Mouse (Mus musculus) cerebellum, adult 9-10 months (tissue): ENCODE measurements around the gene Pigf.
A peak's percentile ranks its signal among the peaks of the same experiment; 100 is the strongest.

ENCODE experiments used
- DNase-seq: peaks from one replicate; pipeline ENCODE4 v3.0.0; 2022

Pigf gene

DNA sequence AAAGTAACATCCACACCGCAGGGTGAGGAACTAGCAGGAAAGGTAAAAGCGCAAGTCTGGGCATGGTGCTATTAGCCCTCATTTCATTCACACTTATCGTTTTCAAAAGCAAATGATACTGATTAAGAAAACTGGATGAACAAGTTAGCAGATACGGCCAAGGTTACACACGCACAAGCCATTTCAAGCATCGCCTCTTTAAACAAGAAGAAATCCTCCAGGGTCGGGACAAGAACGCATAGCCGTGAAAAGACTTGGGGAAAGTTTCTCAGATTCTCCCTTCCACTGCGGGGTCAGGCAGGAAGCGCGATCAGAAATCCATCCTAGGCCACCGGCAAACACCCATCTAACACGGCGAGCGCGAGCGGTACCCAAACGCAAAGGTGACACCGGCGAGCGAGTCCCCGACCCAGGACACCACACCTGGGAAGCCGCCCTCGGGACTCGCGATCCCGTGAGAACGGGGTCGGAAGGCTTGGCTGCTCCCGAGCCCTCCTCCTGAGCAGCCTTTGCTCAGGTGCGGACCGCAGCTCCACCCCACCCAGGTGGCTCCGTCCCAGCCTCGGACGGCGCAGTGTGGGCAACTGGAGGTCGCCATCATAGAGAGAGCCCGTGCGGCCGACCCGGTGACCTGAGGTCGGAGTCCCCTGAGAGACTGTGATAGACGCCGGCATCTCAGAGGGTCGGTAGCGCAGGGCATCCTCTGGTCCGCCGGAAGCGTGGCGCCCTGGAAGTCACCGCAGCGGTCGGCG, 539 bp downstream of the Pigf start:
- no peak for DNase-seq

DNA sequence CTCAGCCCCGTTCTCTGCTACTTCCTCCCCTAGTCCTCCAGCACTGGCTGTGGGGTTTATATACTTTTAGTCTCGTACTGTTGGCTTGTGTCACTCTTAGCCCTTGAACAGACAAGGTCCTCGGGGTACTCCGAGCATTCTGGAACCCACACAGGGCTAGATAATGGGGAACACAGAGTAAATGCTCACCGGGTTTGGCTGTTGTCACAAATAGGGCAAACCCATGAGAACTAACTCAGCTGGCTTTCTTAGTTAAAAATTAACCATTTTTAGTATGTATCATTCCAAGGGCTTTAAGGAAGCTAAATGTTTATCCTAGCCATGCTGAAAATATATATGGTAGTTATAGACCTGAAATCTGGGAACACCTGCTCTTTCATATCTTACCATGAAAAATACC, 5.5 kb downstream of the Pigf start:
- DNase-seq: no peak

DNA sequence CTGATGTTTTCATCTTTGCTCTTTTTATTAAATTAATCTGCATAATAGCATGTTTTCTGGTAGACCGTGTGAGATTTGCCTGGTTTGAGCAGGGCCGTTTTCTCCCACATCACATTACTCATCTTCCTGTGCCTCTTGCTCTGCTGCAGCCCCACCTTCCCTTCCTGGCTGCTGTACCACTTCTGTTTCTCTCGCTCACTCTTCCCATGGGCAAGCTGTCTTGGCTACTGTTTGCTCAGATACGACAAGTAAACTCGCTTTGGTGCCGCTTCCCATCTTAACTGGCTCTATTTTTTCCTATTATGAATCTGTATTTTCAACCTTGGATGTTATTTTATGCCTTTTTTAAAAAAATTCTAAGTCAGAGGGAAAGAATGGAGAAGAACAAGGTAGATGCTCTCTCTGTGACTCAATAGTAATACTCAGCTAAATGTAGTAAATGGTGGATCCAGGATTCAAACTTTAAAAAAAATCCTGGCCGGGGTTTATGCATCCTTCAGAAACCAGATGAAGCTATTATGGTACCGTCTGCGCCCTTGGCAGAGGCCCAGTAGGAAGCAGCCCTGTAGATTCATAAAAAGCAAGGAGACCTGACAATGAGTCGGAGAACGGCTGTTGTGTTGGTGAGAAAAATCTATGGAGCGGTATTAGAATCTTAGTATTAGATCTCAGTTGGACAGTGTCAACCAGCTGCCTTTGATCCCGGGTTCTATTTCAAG, 13.7 kb downstream of the Pigf start:
- DNase-seq: peak; percentile 90

DNA sequence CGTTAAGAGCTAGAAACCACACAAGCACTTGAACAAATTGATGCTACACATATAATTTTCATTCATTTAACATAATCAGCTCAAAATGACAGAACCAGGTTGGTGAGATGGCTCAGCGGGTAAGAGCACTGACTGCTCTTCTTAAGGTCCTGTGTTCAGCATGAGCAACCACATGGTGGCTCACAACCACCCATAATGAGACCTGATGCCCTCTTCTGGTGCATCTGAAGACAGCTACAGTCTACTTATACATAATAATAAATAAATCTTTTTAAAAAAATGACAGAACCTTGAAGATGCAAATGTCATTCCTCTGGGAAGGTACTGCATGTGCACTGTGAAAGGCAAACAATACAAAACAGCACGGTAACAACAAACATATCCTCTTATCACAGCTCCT, 16.3 kb downstream of the Pigf start:
- DNase-seq: no peak

DNA sequence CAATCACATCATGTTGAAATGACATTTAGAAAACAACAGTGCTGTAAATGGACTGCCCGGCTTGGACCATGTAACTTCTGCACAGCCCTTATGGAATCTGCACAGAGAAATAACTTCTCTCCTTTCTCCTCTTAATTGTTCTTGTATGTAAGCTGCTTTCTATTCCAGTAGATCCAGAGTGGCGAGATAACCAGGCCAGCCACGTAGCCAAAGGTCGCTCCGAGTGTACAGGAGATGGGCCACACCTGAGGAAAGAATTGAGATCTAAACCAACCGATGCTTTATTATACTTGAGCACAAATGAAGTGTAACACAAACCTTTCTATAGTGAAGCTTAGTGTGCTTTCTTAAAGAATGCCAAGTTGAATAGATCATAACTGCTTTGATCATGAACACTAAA, 27.9 kb downstream of the Pigf start:
- DNase-seq: no peak

DNA sequence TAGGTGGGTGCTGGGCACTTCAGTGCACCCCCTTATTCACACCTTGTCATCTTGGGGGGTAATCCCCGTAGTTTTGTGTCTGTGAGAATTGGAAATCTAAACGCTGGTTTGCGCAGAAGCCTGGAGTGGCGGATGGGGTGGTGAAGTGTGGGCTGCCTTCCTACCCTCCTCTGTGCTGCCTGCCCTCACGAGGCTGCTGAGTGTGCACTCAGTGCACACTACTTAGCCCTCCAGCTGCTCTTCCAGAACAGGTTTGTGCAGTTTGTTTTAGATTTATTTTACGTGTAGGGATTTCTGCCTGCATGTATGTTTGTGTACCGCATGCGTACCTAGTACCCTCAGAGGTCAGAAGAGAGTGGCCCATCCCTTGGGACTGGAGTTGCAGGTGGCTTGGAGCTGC, 33.9 kb downstream of the Pigf start:
- no peak for DNase-seq

DNA sequence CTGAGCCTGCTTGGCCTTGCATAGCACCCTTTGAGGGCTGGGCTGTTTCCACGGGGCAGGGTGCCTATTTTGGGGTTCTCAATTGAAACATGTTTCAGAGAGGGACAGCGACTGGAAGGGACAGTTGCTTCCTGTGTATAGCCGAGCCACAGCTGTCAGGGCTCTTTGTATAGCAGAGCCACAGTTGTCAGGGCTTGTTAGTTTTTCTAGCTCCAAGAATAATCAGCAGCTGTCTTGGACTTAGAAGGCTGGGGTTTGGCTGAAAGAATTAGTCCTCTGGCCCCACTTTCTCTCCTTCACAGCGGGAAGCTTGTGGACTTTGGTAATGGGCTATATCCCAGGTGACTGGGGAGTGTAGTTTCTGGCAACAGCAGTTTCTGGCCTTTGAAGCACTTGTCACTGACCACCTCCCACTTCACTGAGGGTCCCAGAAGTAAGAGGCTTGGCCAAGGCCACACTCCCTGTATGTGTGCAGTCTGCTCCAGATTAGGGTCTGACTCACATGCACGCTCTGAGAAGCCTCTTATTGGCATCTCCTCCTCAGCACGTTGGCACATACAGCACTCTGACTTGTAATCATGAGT, 36.5 kb downstream of the Pigf start:
- no peak for DNase-seq

DNA sequence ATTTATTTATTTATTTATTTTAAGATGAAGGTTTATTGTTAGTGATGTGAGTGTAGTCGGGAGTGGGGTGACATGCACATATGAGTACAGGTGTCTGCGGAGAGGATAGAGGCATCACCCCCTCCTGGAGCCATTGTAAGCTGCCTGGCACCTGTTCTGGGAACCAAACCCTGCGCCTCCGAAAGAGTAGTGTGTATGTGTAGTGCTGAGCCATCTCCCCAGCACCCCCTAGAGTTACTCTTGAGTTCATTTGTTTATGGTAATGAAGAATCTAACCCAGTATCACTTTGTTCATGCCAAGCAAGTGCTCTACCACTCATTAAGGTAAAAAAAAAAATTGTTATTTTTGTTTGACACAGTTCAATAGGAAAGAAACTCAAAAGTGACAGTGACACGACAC, 37.0 kb downstream of the Pigf start:
- DNase-seq: no peak

DNA sequence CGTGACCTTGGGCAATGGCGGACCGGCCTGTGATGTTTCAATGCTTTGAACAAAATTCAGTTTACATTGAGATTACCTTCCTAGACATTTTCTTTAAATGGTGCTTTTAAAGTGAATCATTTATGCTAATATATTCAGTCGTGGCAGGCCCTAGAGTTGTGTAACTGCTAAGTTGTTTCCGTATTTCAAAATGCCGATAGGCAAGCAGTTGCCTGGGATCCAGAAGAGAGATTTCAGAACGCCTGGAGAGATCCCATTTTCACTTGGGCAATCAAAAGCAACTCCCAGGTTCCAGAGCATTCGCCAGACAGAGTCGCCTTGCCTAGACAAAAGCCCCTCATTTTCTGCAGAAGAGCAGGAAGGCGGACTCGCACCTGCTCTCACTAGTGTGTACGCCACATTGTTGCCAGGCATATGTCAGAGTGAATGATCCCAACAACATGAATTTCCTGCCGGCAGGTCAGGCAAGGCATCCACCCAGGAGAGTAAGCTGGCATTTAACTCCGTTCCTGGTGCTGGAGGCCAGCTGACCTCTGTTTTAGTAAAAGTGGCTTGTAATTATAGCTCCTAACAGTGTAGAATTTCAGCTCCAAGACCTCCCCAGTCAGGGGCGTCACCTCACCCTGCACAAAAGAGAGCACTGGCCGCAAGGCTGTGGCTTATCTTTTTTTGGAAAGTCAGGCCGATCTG, 38.6 kb downstream of the Pigf start:
- DNase-seq: no peak

DNA sequence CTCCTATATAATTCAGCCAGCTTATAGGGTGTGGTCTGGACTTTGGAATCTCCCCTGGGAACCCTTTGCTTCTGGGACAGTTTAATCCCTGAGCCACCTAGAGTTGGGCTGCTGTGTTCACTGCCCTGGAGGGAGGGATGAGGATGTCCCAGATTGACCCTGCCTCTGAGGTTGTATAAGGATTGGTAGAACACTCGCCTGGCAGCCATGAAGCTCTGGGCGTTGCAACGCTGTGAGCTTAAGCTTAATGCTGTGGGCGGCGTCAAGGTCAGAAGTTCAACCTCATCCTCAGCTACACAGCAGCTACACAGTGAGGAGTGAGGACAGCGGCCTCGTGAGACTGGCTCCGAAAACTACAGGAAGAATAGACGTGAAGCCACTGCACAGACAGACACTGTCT, 42.7 kb downstream of the Pigf start:
- DNase-seq: no peak

DNA sequence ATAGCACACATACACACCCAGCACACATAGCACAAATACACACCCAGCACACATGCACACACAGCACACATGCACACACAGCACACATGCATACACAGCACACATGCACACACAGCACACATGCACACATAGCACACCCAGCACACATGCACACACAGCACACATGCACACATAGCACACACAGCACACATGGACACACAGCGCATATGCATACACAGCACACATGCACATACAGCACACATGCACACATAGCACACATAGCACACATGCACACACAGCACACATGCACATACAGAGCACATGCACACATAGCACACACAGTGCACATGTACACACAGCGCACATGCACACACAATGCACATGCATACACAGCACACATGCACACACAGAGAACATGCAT, 43.5 kb downstream of the Pigf start:
- DNase-seq: no peak

DNA sequence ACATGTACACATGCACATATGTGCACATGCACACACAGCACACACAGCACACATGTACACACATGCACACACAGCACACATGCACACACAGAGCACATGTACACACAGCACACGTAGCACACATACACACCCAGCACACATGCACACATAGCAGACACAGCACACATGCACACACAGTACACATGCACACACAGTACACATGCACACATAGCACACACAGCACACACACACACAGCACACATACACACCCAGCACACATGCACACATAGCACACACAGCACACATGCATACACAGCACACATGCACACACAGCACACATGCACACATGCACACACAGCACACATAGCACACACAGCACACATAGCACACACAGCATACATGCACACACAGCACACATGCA, 44.0 kb downstream of the Pigf start:
- no peak for DNase-seq

DNA sequence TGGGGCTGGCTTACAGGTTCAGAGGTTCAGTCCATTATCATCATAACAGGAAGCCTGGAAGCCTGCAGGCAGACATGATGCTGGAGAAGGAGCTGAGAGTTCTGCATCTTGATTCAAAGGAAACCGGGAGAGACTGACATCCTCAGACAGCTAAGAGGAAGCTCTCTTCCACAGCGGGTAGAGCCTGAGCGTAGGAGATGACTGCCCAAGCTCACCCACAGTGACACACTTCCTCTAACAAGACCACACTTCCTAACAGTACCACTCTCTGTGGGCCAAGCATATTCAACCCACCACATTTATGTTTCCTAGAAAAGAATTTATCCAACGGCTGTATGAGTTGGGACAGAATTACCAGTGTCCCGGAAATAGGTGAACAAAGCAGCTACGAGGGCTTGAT, 46.7 kb downstream of the Pigf start:
- DNase-seq: no peak

DNA sequence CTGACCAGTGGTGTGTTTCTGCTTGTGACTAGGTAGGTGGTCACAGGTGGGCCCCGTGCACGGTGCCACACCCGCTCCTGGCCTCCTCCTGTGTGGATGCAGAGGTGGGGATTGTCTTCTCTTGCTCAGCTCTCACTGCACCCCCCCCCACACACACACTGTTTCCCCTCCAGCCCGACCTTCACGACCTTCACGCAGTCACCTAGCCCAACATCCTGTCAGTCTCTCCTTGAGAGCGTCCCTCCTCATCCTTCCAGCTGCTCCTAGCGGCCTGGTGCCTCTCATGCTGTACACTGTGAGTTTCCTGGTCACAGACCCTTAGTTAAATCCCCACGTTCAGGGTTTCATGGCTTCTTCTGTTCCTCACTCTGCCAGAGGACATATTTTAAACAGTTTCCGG, 48.8 kb downstream of the Pigf start:
- no peak for DNase-seq

DNA sequence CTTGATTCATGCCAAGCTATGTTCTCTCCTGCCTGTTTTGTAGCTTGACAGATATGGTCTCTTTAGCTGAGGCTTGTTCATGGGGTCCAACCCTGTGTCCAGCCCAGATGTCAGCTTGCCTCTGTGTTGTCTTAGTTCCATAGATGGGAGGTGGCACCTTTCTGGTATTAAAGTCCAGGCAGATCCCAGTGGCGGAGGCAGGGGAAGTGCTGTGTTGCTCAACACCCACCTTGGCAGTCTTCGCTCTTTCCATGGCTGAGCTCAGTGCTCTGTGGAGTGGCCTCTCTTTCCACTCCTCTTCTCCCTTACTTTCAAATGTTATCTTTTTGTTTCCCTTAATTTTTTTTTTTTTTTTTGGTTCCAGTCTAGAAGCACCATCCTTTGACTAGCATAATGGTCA, 52.1 kb downstream of the Pigf start:
- DNase-seq: no peak

DNA sequence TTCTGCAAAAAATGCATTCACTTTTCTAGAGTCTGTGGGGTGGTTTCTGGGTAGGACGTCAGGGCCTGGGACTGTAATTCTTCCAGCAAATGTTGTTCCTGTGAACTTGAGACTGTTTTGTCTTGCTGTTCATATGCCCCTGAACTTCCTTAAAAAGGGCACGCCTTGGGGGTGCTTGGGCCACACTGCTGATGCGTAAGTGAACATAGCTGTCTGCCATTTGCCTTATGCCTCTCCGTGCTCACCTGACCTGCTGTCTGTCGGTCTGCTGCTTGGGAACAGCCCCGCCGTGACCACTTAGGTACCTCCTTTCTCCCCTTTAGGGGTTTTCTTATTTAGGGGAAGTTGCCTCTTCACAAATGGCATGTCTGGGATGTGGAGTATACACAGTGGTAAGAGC, 53.3 kb downstream of the Pigf start:
- DNase-seq: no peak

DNA sequence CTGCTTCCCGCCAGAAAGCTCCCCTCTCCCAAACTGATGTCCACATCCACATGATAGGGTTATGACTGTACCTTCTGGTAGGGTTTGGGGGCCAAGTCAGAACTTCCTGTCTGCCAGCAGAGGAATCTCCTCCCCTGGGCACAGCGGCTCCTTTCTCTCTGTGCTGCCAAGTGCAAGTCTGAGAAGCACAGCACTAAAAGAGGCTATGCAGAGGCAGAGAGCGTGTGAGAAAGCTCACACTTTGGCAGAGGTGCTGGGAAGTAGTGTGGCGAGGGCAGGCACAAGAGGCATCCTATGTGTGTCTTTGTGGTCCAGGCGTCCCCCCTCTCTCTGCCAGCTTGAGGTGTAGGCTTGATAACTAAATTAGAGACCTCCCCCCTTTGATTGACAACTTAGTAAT, 54.2 kb downstream of the Pigf start:
- DNase-seq: no peak

DNA sequence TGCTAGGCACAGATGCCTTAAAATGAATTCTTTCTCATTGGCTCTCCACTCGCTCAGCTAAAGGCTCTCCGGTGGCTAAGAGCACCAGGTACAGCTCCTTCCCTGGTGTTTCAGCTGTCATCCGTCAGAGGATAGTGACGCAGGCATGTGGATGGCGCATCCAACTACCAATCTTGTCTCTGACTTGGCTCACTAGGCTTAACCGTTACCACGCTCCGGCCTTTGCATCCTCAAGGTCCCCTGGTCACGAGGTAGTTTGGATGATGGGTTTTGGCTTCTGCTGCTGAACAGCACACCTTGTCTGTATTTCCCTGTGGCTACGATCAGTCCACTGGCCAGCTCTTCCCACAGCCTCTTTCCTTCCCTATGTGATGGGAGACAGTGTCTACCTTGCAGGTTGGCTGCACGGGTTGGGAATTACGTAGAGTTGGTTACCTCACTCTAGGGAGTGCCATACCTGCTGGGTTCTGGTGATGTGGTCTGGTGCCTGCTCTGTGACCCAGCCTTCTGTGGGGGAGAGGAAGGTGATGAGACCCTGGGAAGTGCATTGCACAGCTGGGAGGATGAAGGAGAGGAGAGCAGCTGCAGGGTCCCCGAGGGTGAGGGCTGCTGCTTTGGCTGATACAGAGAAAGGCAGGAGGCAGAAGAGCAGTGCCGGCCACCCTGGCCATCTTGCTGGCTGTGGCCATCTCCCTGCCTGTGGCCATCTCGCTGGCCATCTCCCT, 55.0 kb downstream of the Pigf start:
- DNase-seq: no peak

DNA sequence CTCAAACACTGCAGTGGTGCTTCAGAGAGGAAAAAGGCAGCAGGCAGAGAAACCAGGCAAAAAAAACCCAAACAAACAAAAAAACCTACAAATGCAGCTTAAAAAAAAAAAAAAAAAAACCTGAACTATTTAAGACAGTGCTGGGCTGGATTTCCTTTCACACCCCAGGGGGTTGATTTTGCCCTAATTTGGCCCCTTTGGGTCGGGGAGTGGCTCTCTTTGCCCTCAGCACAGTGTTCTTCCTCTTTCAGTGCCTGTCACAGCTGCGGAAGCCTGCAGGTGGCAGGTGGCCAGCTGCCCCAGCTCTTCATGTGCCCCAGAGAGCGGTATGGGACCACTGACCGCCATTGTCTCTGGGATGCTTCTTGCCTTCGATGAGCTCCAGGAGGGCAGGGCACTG, 55.6 kb downstream of the Pigf start:
- no peak for DNase-seq

DNA sequence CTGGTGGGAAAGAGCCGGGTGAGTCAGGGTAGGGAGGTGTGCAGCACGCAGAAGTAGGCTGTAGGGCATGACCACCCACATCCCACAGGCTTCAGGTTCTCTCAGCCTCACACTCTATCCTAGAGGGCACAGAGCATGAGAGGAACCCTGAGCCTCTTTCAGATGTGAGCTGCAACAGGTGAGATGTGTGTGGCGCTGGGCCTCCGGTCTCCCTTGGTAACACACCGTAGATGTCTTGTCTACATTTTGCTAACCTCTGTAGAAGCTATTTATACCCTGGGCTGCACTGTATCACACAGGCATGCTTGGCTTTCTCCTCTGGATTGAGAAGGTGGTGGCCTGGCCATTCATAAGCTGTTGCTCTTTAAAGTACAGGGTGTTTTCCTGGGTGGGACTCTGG, 56.6 kb downstream of the Pigf start:
- no peak for DNase-seq

DNA sequence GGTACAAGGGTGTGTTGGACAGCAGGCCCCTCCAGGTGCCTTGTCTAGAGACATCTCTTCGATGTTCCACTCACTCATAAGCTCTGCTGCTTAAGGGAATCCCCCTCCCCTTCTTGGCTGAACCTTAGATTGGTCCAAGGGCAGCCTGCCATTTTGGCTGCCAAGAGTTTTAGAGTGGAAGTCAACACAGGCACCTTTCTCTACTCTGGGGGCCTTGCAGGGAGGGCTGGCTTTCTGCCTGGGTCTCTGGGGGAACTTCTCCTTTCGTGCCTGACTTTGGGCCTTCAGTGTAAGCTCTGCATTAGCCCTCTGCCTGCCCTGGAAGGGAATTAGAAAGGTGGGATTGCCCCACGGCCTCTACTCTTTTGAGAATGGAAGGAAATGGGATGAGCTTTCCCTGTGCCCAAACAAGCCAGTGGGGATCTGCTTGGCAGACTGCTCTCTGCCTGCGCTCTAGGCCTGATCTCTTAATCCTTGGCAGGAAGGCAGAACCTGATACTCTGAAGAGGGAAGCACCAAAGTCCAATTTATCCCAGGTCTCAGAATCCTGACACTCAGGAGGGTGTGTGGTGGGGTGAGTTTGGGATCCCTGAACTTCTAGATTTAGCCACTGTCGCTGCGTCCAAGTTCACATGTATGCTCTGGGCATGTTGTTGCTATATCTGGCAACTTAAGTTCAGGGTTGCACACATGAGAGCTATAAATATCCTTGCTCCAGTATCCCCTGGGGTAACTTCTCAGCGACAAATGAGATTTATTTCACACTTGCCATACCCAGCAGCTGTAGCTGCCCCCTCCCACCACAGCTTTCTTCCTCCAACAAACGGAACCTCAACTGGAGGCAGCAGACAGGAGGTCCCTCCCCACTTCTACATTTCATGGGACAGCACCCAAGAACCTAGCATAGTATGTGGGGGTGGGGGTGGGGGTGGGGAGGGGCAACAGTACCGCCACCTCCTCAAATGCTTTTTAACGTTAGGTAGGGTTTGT, 57.4 kb downstream of the Pigf start:
- DNase-seq: no peak

DNA sequence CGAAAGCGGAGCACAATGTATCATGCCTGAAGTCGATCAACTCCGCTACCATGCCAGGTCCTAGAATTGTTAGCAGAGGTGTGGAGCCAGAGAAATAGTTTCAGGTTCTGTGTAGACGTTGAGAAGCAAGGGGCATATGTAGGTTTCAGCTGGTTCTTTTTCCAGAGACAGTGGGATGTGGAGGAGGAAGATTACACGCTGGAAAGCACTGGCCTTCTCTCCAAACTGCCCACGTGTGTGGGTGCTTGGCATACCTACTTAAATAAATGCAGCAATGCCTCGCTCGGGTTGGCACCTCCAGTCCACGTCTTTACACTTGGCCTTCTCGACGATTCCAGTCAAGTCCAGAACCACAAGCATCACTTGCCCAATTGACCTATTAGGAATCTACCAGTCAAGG, 58.2 kb downstream of the Pigf start:
- no peak for DNase-seq
